ENCODE assay signal across 8 mouse cellular contexts in the genomic region with DNA sequence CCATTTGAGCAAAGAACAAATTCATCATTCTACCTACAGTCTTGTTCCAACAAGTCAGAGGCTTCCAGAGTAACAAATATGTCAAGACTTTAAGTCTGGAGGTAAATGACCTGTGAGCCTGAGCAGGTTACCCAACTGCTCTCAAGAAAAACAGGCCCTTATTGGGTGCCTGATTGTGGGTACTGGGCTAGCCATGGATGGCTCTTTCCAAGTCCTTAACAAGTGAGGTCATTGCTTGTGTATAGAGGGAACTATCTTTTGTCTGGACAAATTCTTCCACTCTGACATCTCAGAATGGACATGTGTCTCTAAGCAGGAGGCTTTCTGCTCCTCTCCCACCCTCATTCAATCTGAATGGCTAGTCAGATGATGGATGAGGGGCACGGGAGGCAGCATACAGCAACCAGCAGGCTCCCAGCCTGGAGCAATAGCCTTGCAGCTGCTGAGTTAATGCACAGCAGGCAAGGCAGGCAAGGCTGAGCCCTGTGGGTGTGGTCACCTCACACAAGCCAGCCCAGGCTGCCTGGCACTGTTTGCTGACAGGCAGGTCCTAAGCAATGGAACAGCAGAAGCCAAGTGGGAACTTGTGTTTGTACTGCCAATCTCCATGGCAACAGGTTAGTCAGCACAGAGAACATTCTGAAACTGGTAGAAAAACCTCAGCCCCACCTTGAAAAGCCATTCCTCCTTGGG. TPM values are rescaled to one million over a fixed set of nuclear protein-coding genes. Genes with fewer than 3 reads are reported as not detected.
DNase-seq lines count a peak whose midpoint lies in the region; ATAC-seq and TF ChIP-seq lines count a peak whose summit lies in the region.

No protein-coding gene starts in this region.

- no peak for TF ChIP-seq CTCF in bone marrow macrophage, adult 2 months (IDR thresholded peaks at IDR 0.05; ENCODE audit: low read depth, low read length)

- no peaks in the 10 kb centered on the region for H3K36me3 ChIP-seq in hindbrain, embryonic 12.5 days

- H3K27ac ChIP-seq in bone marrow macrophage, adult 2 months (ENCODE audit: insufficient read depth, low read depth, low read length) = peak overlapping the region; percentile 82
- no peak overlapping the region for H3K27ac ChIP-seq in hindbrain, embryonic 12.5 days

- H3K9me3 ChIP-seq in hindbrain, embryonic 12.5 days (replicated peaks) = no peaks in the 10 kb centered on the region

- peak; percentile 88 for DNase-seq in 3134 (ENCODE audit: extremely low read depth, insufficient read length, low spot score)
- DNase-seq in frontal cortex, postnatal 10 days (ENCODE audit: low spot score in 2 of 2) = peak; percentile 49 to 80
- DNase-seq in layer of hippocampus, adult 9-11 months = peak; percentile 91
- DNase-seq in lung, postnatal 10 days = peak; percentile 84
- peak; percentile 75 for DNase-seq in right cerebral cortex, adult 18-20 months
- DNase-seq in spleen, adult 18-20 months = no peak

- H3K4me2 ChIP-seq in hindbrain, embryonic 12.5 days (replicated peaks) = no peak overlapping the region

- no peak overlapping the region for H3K4me3 ChIP-seq in bone marrow macrophage, adult 2 months (ENCODE audit: insufficient read depth, low read length)
- H3K4me3 ChIP-seq in hindbrain, embryonic 12.5 days = no peak overlapping the region

- peaks cover 57% of the 10 kb centered on the region for H3K4me1 ChIP-seq in bone marrow macrophage, adult 2 months (ENCODE audit: control insufficient read depth, insufficient read depth, low read length)
- peaks cover 4% of the 10 kb centered on the region for H3K4me1 ChIP-seq in hindbrain, embryonic 12.5 days

- ATAC-seq in hindbrain, embryonic 12.5 days (ENCODE audit: low FRiP score) = peak; percentile 95

- no peak for TF ChIP-seq POLR2A in bone marrow macrophage, adult 2 months (IDR thresholded peaks at IDR 0.05; ENCODE audit: borderline replicate concordance, low read depth, low read length)

- H3K9ac ChIP-seq in hindbrain, embryonic 12.5 days = no peak overlapping the region

- H3K27me3 ChIP-seq in hindbrain, embryonic 12.5 days = no peaks in the 10 kb centered on the region

- 0% methylated on average over 1 of the region's 1 CpGs for WGBS in hindbrain, embryonic 12.5 days

RNA-seq across cellular contexts. Expression of a gene that starts 28.1 kb away (rescaled TPM):
- polyA plus RNA-seq in bone marrow macrophage, adult 2 months (2012; ENCODE audit: insufficient read depth, insufficient read length, missing spikeins) = 156 and 160 TPM in 2 replicates
- polyA plus RNA-seq in hindbrain, embryonic 12.5 days (2016; fragmentation: Nextera tagmentation; extraction: Ambion mirVana) = 6.9 and 9.5 TPM in 2 replicates

RNA-seq across cellular contexts. Expression of a gene that starts 39.5 kb away (rescaled TPM):
- 21.0 and 23.2 TPM in 2 replicates for polyA plus RNA-seq in bone marrow macrophage, adult 2 months (2012; ENCODE audit: insufficient read depth, insufficient read length, missing spikeins)
- 26.8 TPM in 2 replicates for polyA plus RNA-seq in hindbrain, embryonic 12.5 days (2016; fragmentation: Nextera tagmentation; extraction: Ambion mirVana)

Comparison
In these comparisons a context has a peak if more than half of its experiments do, and no peak if none do; other contexts are left out.
1. DNase-seq: peak in 3134 (single experiment), frontal cortex, postnatal 10 days (2 of 2), layer of hippocampus, adult 9-11 months (single experiment), lung, postnatal 10 days (single experiment) and right cerebral cortex, adult 18-20 months (single experiment); none in spleen, adult 18-20 months (0 of 2).
2. RNA of a gene that starts 28.1 kb away (polyA plus RNA-seq): 156 to 160 TPM in bone marrow macrophage, adult 2 months; 6.9 to 9.5 TPM in hindbrain, embryonic 12.5 days; every median in the first group is over 10 times any median in the second.